Comparison of ENCODE assay signal across 11 mouse cellular contexts in the genomic region with DNA sequence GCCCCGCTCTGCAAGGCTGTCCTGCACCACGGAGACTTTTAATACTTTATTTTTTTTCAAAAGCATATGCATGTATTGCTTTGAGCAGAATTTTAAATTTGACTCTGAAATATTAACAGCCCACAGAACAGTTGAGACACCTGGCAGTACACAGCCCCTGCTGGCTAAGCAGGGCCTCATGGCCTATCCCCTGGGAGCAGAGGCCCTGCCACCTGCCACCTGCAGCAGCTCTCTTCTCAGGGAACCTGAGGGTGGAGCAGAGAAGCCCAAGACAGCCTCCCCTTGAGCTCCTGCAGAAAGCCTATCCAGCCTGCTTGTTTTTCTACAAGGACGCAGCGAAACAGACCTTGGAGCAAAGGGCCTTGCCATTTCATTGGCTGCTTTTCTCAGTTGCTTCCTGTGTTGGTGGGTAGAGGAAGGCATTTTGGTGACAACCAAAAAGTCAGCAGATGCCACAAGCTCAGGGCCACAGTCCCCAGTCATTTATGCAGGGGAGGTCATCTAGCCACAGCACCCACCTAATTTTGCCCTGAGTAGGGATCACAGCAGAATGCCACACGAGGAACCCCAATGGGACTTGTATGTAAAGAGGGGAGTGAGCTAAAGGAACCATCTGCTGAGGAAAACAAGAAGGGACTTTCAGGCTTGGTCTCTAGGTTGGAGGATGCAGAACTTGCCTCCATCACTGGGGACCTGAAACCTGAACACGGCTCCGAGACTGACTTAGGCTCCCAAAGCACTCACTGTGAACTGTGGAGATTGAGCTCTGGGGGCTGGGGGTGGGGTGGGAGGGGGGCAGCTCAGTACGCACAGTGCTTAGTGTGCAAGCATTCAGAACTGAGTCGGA. TPM values are rescaled to one million over a fixed set of nuclear protein-coding genes. Genes with fewer than 3 reads are reported as not detected.
DNase-seq lines count a peak whose midpoint lies in the region; ATAC-seq and TF ChIP-seq lines count a peak whose summit lies in the region.
"Had no signal": no experiment of that assay in that cellular context is flagged by ENCODE, and none has a peak within 500 bp of the region (broad histone marks: within the 10 kb centered on the region; RNA-seq: fewer than 3 reads in every experiment).

No protein-coding gene starts in this region.

- no peaks in the 10 kb centered on the region for H3K27me3 ChIP-seq in hindbrain, embryonic 13.5 days
- H3K27me3 ChIP-seq in hindbrain, embryonic 14.5 days (ENCODE audit: control insufficient read depth, insufficient read depth, low read length), result no peaks in the 10 kb centered on the region
- H3K27me3 ChIP-seq in spleen, adult 2 months (ENCODE audit: control insufficient read depth, insufficient read depth, low read length), result no peaks in the 10 kb centered on the region
- H3K27me3 ChIP-seq: hindbrain, embryonic 15.5 days; liver, embryonic 15.5 days had no signal

- H3K4me1 ChIP-seq in hindbrain, embryonic 13.5 days (replicated peaks), result peaks cover 57% of the 10 kb centered on the region
- peaks cover 41% of the 10 kb centered on the region for H3K4me1 ChIP-seq in hindbrain, embryonic 14.5 days (replicated peaks; ENCODE audit: control insufficient read depth, insufficient read depth, low read length)
- H3K4me1 ChIP-seq in spleen, adult 2 months (ENCODE audit: control insufficient read depth, insufficient read depth, insufficient read length), result peaks cover 55% of the 10 kb centered on the region; the same call in 1 of the 2 replicates
- H3K4me1 ChIP-seq: liver, embryonic 15.5 days had no signal

- 88% methylated on average over 9 of the region's 9 CpGs for WGBS in hindbrain, embryonic 13.5 days
- 74% methylated on average over 9 of the region's 9 CpGs for WGBS in hindbrain, embryonic 14.5 days
- 28% methylated on average over 9 of the region's 9 CpGs for WGBS in spleen, adult 2 months

- no peak overlapping the region for H3K4me3 ChIP-seq in hindbrain, embryonic 13.5 days
- no peak overlapping the region for H3K4me3 ChIP-seq in hindbrain, embryonic 14.5 days (replicated peaks; ENCODE audit: low read length)
- no peak overlapping the region for H3K4me3 ChIP-seq in spleen, adult 2 months (ENCODE audit: extremely low read depth, insufficient read depth, insufficient read length)
- H3K4me3 ChIP-seq: hindbrain, embryonic 15.5 days; liver, embryonic 15.5 days; midbrain, embryonic 10.5 days had no signal

- TF ChIP-seq CTCF in spleen, adult 2 months (IDR thresholded peaks at IDR 0.05; ENCODE audit: extremely low read depth, insufficient read depth, insufficient read length, insufficient replicate concordance), result no peak

- H3K4me2 ChIP-seq in hindbrain, embryonic 13.5 days, result no peak overlapping the region
- no peak overlapping the region for H3K4me2 ChIP-seq in hindbrain, embryonic 14.5 days (replicated peaks)
- H3K4me2 ChIP-seq: hindbrain, embryonic 15.5 days; liver, embryonic 15.5 days had no signal

- no peak for TF ChIP-seq POLR2A in spleen, adult 2 months (IDR thresholded peaks at IDR 0.05; ENCODE audit: low read depth, low read length)

- H3K36me3 ChIP-seq in hindbrain, embryonic 13.5 days, result no peaks in the 10 kb centered on the region
- no peaks in the 10 kb centered on the region for H3K36me3 ChIP-seq in hindbrain, embryonic 14.5 days (replicated peaks; ENCODE audit: control insufficient read depth, insufficient read depth)
- H3K36me3 ChIP-seq in spleen, adult 2 months (ENCODE audit: control insufficient read depth, insufficient read depth, low read length), result 0 out of 2 replicates have a peak, but pooled peaks cover 1% of the 10 kb centered on the region
- H3K36me3 ChIP-seq: hindbrain, embryonic 15.5 days; liver, embryonic 15.5 days had no signal

- intact Hi-C loops in left cerebral cortex, postnatal 14 days (cut with DNase I), result no loop called here

- H3K9ac ChIP-seq in hindbrain, embryonic 13.5 days, result no peak overlapping the region
- H3K9ac ChIP-seq in hindbrain, embryonic 14.5 days, result no peak overlapping the region
- H3K9ac ChIP-seq: hindbrain, embryonic 15.5 days; liver, embryonic 15.5 days had no signal

- no peaks in the 10 kb centered on the region for H3K9me3 ChIP-seq in hindbrain, embryonic 13.5 days
- no peaks in the 10 kb centered on the region for H3K9me3 ChIP-seq in hindbrain, embryonic 14.5 days (ENCODE audit: control insufficient read depth, low read length)
- H3K9me3 ChIP-seq: hindbrain, embryonic 15.5 days; liver, embryonic 15.5 days; midbrain, embryonic 10.5 days had no signal

- peak overlapping the region; percentile 46; the same call in 1 of the 2 replicates for H3K27ac ChIP-seq in hindbrain, embryonic 13.5 days
- no peak overlapping the region for H3K27ac ChIP-seq in hindbrain, embryonic 14.5 days
- H3K27ac ChIP-seq in spleen, adult 2 months (ENCODE audit: insufficient read depth, low read length), result peak overlapping the region; percentile 69
- H3K27ac ChIP-seq: hindbrain, embryonic 15.5 days; liver, embryonic 15.5 days; midbrain, embryonic 10.5 days had no signal

- ATAC-seq in hindbrain, embryonic 13.5 days (ENCODE audit: low FRiP score), result no peak
- ATAC-seq in hindbrain, embryonic 14.5 days (ENCODE audit: low FRiP score), result no peak

- DNase-seq in hindbrain, embryonic 14.5 days (ENCODE audit: low spot score), result no peak
- DNase-seq in CD4-positive, CD25-positive, alpha-beta regulatory T cell, adult 2 months (ENCODE audit: low read depth, low spot score), result peak; percentile 65
- DNase-seq in adrenal gland, postnatal 36 days, result peak; percentile 56 to 66
- peak in 1 of 2 experiments; percentile 51 for DNase-seq in spleen, adult 2 months (ENCODE audit: low read depth in 1 of 2, low spot score in 2 of 2)
- no peak for DNase-seq in kidney, adult 8-10 months
- no peak for DNase-seq in yolk sac, embryonic 10.5 days (ENCODE audit: low spot score)
- no peak for DNase-seq in left cerebral cortex, postnatal 14 days (ENCODE audit: low spot score in 2 of 2)

RNA-seq across cellular contexts. Expression of a gene that starts 7.6 kb away (rescaled TPM):
- polyA plus RNA-seq in hindbrain, embryonic 13.5 days (2015; fragmentation: Nextera tagmentation; extraction: Ambion mirVana), result 74.9 and 83.6 TPM in 2 replicates
- polyA plus RNA-seq in hindbrain, embryonic 14.5 days (2014; fragmentation: Nextera tagmentation; extraction: Ambion mirVana), result 117 and 125 TPM in 2 replicates
- 10 to 100 TPM; 84.0 to 88.8 TPM for total RNA-seq in adrenal gland, postnatal 36 days (2021)
- 41.4 and 43.1 TPM in 2 replicates for polyA plus RNA-seq in spleen, adult 2 months (2012; rRNA removed)
- 100 to 1,000 TPM; 378 to 408 TPM for total RNA-seq in left cerebral cortex, postnatal 14 days (2021)

Comparison
In these comparisons a context has a peak if more than half of its experiments do, and no peak if none do; other contexts are left out.
1. DNase-seq: peak in CD4-positive, CD25-positive, alpha-beta regulatory T cell, adult 2 months (single experiment) and adrenal gland, postnatal 36 days (2 of 2); none in hindbrain, embryonic 14.5 days (single experiment), kidney, adult 8-10 months (0 of 2), yolk sac, embryonic 10.5 days (single experiment) and left cerebral cortex, postnatal 14 days (0 of 2).